Mouse (Mus musculus) adrenal gland, postnatal 14 days (tissue): ENCODE measurements around the gene Fancc. TPM values are rescaled to one million over a fixed set of nuclear protein-coding genes. Genes with fewer than 3 reads are reported as not detected.
A peak's percentile ranks its signal among the peaks of the same experiment; 100 is the strongest.

Source experiments
- DNase-seq: peaks from one replicate; pipeline ENCODE4 v3.0.0; 2021; ENCODE audit warnings: mixed read lengths
- long read RNA-seq, 2 experiments: library from polyadenylated mRNA; stranded (forward); transcript quantifications; one replicate each; pipeline ENCODE4 v2.0.0; 2021
- total RNA-seq: library from RNA; stranded (reverse); gene quantifications from 2 replicates; pipeline ENCODE4 v1.2.3, GENCODE M21; 2021

The Fancc gene
- total RNA-seq = 8.9 and 14.0 TPM in 2 replicates
- long read RNA-seq, experiment 1, partial matches to known transcripts = 2 of 10 reads
- long read RNA-seq, experiment 1, other reads (novel, unspliced or antisense) = 5 of 10 reads
- long read RNA-seq, experiment 2, partial matches to known transcripts = 2 of 9 reads
- long read RNA-seq, experiment 2, other reads (novel, unspliced or antisense) = 6 of 9 reads

GRCm38 (mm10) chr13:63496646-63497582 lies at the start of gene Fancc:
Gene Fancc, minus strand, starts transcription at chr13:63497278.
- no peak for DNase-seq

DNA sequence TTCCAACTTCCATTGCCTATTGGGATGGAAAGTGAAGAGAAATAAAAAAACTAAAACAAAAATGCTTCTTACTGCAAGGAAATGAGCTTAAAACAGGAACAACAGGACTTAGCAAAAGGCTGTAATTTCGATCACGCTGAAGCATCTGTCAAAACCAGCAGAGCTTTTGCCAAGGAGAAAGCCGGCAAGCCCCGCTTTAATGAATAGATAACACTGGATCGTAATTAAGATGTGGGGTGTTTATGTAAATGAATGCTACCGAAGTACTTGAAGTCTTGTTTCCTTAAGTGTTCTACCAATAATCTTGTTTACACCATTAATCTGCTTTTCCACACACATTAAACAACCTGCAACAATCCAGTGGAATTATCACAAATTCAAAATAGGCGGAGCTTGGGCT lies 48.2 kb upstream of the Fancc start:
- DNase-seq = no peak

DNA sequence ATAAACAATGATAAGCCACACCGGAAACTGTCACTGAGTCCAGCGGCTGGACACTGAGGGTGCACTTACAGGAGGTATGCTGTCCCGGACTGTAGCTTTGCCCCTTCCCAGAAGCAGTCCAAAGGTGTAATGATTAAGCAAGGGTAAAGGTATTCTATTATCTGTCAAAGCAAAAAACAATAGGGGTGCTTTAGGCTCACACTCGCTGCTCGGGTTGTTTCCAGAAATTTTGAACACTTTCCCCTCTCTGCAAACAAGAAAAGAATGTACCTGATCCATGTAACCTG lies 47.8 kb upstream of the Fancc start:
- DNase-seq = no peak

DNA sequence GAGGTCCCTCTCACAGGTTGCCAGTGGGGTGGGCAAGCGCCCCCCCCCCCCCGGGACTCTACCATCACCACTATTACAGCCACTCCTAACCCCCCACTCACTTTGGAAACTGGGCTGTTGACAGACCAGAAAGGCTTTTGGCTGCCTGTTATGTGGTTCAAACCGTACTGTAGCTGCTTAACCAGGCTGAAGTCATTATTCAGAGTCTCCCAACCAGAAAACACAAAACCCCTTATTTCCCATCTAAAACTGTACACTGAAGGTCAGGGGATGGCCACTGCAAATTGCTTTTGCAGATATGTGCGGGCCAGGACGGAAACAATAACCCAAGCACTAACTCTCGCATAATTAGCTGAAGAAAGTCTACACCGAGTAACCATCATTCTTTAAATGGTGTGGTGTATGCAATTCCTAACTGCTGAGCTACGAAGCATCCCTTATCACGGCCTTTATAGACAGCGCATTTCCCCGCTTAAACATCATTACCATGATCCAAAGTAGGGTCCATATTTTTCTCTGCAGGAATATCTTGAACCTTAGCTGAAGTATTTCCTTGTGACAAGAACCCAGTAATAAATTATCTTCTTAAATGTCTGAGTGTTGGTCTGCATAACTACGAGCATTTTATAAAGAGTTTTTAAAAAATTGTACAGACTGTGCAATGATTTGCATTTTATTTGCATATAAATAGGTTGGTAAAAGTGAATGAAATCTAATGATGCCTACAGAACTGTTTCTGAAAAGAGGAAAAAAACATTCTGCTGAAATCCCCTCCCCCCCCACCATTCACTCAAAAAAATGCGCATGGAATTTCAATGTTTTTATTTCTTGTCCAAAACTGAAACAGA lies 47.3 kb upstream of the Fancc start:
- DNase-seq = no peak

DNA sequence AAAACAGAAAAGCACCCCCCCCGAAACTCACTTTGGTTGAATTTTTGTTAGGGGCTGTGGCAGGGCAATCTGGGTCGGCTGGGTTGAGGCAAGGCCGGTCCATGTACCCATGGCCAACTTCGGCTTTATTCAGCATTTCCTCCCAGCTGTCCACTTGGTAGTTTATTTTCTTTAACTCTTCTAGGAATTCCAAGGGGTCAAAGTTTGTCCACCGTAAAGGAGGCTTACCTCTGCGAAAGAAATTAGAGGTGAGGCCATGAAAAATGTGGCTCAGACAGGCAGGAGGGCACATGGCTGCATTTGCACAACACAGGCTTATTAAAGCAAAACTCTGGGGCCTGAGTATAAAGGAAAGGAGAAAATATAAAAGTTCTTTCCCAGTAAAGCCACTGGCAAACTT lies 46.4 kb upstream of the Fancc start:
- no peak for DNase-seq

- no peak for DNase-seq
Observed at GRCm38 (mm10) chr13:63542796-63543384, 45.8 kb upstream of the Fancc start.

GRCm38 (mm10) chr13:63541510-63541909 lies 44.4 kb upstream of the Fancc start:
- DNase-seq = no peak

- DNase-seq = no peak
Observed at GRCm38 (mm10) chr13:63540584-63540983, 43.5 kb upstream of the Fancc start.

DNA sequence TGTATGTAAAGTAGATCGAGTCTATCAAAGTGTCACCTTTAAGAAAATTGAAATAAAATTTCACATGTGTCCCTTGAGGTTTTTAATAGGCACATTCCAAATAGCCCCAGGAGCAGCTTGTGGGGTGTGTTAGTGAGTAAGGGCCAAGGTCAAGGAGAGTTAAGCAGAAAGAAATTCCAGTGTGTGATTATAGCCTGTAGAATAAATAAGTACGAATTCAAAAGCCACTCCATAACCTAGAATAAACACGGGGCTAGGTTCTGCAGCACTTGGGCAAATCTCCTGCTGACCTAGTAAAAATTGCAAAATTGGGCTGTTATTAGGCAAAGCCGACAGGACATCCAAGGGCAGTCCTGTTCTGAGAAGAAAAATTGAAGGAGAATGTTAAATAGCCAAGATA lies 37.9 kb upstream of the Fancc start:
- no peak for DNase-seq

DNA sequence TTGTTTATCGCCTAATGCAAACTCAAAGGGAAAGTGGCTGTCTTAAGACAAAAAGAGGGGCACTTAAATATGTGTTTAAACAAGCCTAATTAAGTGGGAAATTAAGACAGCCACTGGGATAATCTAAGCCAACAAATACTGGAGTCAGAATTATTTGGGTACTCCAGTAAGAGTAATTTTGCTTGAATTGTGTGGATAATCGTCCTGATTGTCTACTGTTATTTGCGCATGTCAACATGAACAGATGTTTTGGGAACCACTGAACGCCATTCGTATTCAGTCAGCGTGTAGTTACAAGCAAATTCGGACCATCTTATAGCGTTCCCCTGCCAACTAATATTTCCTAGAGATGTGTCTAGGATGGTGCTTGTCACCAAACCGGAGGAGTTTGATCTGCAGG lies 33.8 kb upstream of the Fancc start:
- DNase-seq = no peak

DNA sequence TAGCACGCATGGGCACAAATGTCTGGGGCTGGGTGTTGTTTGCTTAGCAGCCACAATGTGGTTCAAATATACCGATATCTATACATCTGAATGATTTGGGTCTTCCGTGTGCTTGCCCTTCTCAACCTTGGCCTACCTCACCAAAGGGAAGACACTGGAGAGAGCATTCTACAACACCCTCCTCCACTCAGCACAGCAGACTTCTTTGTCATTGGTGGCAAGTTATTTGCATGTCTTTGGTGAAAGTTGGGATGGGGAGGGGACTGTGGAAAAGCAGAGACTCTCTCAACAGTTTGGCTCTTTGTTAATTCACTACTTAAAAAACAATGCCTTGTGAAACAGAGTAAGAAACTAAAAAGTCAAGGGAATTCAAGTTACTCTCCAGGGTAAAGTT lies 33.3 kb upstream of the Fancc start:
- DNase-seq = no peak

DNA sequence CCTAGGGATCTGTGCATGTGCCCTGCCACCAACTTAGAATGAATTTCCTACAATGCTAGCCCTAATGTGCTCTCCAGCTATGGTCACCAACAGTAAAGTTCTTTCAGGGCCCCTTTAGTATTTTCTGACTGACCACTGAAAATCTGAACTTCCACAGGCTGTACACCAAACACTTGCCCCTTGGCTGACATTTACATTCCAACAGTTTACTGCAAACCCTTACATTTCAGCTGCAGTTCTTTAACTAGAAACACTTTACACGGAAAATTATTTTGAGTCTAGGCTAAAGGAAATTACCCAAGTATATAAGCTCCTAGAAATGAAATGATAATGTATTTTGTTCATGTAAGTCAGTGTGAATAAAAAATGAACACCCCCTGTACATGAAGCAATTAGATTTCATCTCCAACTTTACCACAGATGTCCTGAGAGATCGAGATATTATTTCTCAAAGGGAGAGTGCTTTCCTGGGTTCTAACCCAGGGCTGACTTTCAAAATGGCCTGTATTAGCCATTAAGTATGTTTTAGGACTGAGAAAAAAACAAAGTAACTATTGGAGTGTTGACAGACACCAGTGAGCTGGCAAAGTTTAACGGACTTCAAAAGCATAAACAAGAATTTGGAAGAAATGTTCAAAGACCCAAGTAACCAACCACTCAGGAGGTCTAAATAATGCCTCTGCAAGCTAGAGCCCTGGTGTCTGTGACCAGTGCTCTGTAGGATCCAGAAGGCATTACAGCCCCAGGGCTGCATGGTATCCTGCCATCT lies 32.7 kb upstream of the Fancc start:
- no peak for DNase-seq

GRCm38 (mm10) chr13:63528852-63529251 lies 31.8 kb upstream of the Fancc start:
- no peak for DNase-seq

DNA sequence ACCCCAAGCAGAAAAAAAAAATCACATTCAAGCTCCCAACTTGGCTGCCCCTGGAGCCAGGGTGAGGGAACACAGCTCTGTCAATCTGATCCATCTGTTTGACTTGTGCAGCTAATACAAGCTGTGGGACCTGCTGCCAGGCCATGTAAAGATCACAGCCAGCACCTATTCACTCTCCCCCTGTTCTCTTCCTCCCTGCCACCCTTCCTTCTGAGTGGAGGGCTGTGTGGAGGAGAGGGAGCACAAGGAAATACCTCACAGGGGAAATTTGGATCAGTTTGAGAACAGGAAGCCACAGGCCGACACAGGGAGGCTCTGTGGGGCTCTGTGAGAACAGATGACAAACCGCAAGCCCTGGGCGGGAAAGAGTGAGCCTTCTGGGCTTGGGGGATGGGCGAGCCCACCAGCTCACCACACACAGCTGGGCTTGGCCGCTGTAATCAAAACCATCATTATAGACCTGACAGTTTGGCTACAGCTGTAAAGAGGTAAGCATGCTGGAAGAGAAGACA lies 31.1 kb upstream of the Fancc start:
- DNase-seq = no peak

DNA sequence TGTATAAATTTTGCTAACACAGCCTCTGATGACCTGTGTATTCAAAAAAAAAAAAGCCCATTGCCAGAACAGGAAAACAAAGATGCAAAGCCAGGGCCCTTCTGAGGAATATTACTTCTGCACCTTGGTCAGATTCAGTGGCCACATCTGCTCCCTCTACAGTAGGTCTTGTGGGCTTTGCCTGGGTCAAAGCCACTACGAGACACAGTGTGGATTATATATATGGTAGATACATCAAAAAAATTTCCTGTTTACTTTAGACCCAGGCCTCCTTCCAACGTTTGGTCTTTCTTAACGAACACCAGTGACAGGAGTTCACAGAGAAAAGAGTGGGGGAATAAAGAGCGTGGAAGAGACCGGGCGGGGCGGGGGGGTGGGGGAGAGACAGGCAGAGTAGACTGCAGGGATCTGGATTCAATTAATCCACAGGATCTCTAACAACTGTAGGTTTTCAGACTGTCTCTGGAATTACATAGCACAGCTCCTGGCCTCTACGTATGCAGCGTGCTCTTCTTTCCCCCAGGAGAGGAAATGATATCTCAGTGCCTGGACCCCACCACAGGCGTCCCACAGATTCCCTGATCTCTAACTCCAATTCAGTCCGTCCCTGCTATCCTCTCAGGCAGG lies 28.6 kb upstream of the Fancc start:
- no peak for DNase-seq

DNA sequence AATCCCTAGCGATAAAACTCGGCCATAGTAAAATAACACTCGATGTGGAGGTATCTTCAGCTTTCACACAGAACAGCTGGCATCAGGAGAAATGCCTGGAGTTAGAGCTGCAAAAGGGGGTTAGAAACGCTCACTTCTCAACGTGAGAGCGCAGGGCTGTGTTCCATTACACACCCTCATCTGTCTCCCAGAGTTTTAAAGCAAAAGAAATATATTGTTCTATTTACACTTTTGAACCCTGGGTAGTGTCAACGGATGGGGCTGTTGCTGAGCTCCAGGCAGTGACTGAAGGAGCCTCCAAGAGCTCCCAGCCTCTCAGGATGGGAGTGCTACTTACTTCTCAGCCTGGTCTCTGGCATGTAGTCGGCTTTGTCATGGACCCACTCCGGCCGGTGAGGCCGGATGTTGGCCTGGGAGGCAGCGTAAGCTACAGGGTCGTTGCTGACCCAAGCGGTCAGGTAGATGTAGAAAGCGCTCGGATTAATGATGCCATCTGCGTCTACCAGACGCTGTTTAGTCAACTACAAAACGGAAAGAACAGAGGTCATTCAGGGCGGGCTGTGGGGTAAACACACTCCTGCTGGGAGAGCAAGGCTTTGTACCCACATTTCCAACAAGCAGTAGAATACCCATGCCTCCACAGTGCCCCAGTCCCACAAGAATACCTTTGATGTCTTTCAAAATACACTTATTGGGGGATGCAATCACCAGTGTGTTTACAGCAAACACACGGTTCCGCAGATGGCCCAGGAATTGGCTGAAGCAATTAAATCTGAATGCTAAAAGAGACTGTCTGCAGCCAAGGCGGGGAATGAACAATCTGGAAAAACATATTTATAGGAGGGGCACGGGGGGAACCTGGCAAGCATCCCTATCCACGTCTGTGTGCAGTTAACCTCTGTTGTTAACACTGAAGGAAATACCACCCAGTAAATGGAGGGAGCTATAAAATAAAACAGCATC lies 27.8 kb upstream of the Fancc start:
- no peak for DNase-seq

GRCm38 (mm10) chr13:63524061-63524460 lies 27.0 kb upstream of the Fancc start:
- peak; percentile 57 for DNase-seq

DNA sequence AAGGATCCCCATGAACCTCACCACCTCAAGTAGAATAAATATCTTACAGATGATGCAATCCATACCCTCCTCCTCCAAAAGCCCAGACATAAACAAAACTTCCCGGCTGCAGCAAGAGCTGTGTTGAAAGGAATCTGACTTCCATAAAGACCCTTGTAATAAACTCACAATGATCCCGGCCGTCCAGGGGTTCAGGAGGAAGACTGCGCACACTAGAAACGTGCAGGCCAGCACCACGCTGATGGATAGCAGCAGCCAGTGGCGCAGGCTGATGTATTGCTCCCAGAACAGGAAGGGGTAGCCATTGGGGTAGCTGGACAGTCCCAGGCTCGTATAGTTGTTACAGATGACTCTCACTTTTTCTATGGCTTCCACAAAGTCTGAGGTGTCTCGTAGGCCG lies 25.8 kb upstream of the Fancc start:
- DNase-seq = no peak

GRCm38 (mm10) chr13:63520110-63520509 lies 23.0 kb upstream of the Fancc start:
- DNase-seq = no peak

GRCm38 (mm10) chr13:63516535-63516934 lies 19.5 kb upstream of the Fancc start:
- no peak for DNase-seq
